Mouse (Mus musculus) lung, embryonic 16.5 days (tissue): ENCODE data around the gene Uba2. TPM values are rescaled to one million over a fixed set of nuclear protein-coding genes. Genes with fewer than 3 reads are reported as not detected.
"Not testable (repeated sequence)": the region's sequence is repeated elsewhere in the genome, so short reads cannot be mapped to it uniquely, and the experiment has no call there.

Experiments
- ATAC-seq: fragments of 200-750 bp; cut with Nextera tagmentation; 2 replicates; pipeline ENCODE4 v1.8.0; 2017; ENCODE audit warnings: low read depth, mild to moderate bottlenecking, moderate library complexity
- H3K27ac ChIP-seq: fragments of 300-500 bp; sonication (generic); 2 replicates; pipeline ENCODE4 v1.5.1; 2014; ENCODE audit warnings: mild to moderate bottlenecking, control low read depth, low read length
- H3K27me3 ChIP-seq: fragments of 300-500 bp; sonication (generic); 2 replicates; pipeline ENCODE4 v1.6.1; 2014; ENCODE audit warnings: low read depth, low read length, mixed read lengths; ENCODE audit not compliant: control insufficient read depth, insufficient read depth
- H3K36me3 ChIP-seq: fragments of 300-500 bp; sonication (generic); 2 replicates; pipeline ENCODE4 v1.6.1; 2014; ENCODE audit warnings: low read length; ENCODE audit not compliant: control insufficient read depth, insufficient read depth
- H3K4me1 ChIP-seq: fragments of 300-500 bp; sonication (generic); replicated peaks from 2 replicates; pipeline ENCODE4 v1.6.1; 2014; ENCODE audit warnings: low read length, mixed read lengths; ENCODE audit not compliant: control insufficient read depth, insufficient read depth
- H3K4me2 ChIP-seq: fragments of 300-500 bp; sonication (generic); 2 replicates; pipeline ENCODE4 v1.6.1; 2014; ENCODE audit warnings: low read depth, low read length, control low read depth
- H3K4me3 ChIP-seq: fragments of 300-500 bp; sonication (generic); 2 replicates; pipeline ENCODE4 v1.5.1; 2014; ENCODE audit warnings: mild to moderate bottlenecking, low read length, control low read depth
- H3K9ac ChIP-seq: fragments of 300-500 bp; sonication (generic); 2 replicates; pipeline ENCODE4 v1.6.1; 2014; ENCODE audit warnings: low read length, control low read depth
- H3K9me3 ChIP-seq: fragments of 300-500 bp; sonication (generic); 2 replicates; pipeline ENCODE4 v1.6.1; 2016; ENCODE audit warnings: low read length; ENCODE audit not compliant: control insufficient read depth
- WGBS: fragments of 180-500 bp; shearing (Covaris S2); extraction: QIAGEN DNeasy Blood & Tissue Kit; methylation state at CpG from one replicate; pipeline ENCODE4 v1.1.7; 2014; 5-methylcytosine and 5-hydroxymethylcytosine counted together
- polyA plus RNA-seq: library from polyadenylated mRNA; unstranded; fragments of >200 nt; fragmentation: Nextera tagmentation; extraction: Ambion mirVana; gene quantifications from 2 replicates; pipeline ENCODE4 v1.2.1, GENCODE M21; 2015

Gene Uba2
- polyA plus RNA-seq, 1 experiment from 2014 or later, result 203 TPM

DNA sequence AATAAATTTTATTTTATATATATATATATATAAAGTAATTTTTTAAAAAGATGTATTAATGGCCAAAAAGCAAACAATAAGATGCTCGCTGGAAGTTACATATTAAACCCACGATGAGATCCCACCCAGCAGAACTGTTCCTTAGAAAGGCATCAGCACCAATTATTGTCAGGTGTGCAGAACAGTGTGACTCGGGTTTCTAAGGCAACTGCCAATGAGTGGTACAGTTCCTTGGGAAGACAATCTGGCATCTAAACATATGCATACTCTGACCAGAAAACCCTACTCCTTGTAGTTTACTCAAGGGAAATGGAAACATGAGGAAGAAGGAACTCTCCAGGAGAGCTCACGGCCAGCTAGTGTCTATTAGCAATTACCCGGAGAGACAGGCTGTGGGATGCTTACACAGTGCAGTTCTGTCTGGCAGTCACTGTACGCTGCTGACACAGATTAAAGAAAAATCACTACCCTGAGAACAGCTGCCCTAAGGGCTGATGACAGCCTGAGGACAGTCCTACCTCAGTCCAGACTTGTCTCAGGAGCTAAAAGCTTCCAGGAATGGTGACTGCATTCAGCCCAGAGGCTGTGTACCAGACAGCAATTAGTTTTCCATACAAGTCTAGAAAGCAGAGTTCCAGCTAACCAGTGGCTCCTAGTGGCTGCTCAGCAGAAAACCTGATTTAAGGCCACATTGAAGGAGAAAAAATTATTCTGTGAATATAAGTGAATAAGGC, 46.2 kb downstream of the Uba2 start:
- 86% methylated on average over 6 of the region's 6 CpGs for WGBS

GRCm38 (mm10) chr7:34120636-34121035, 48.8 kb downstream of the Uba2 start:
- not testable (repeated sequence) for H3K4me1 ChIP-seq, H3K9ac ChIP-seq, H3K9me3 ChIP-seq, H3K4me2 ChIP-seq, H3K4me3 ChIP-seq, ATAC-seq, H3K27me3 ChIP-seq, H3K27ac ChIP-seq
- peaks cover 17% of the 10 kb centered on the region for H3K36me3 ChIP-seq
- 4% methylated on average over 1 of the region's 1 CpGs for WGBS

More for the DNA sequence above, 46.2 kb downstream of the Uba2 start:
- ATAC-seq, result no peak
- H3K4me1 ChIP-seq, result no peaks in the 10 kb centered on the region
- no peak overlapping the region for H3K9ac ChIP-seq
- H3K4me3 ChIP-seq, result no peak overlapping the region
- H3K27ac ChIP-seq, result no peak overlapping the region
- peaks cover 4% of the 10 kb centered on the region; the same call in 1 of the 2 replicates for H3K9me3 ChIP-seq
- H3K4me2 ChIP-seq, result no peak overlapping the region
- H3K27me3 ChIP-seq, result no peaks in the 10 kb centered on the region
- H3K36me3 ChIP-seq, result peaks cover 17% of the 10 kb centered on the region

DNA sequence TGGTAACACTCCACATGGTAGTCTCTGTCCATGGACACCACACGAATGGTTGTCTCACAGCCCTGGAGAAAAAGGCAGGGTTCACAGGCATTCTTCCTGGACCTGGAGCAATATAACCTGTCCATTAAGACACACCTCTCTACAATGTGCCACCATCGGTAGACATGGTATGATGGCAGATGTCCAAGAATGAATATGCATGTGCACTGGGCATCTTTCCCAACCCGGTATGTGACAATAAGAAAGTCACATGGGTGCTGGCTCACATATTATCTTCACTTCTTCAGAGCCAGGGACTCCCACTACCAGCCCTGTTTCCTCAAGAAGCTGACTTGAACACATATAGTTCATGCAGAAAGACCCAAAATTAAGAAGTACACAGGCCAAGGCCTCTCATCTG, 52.8 kb downstream of the Uba2 start:
- Histone ChIP-seq H3K27me3 (no peaks in the 10 kb centered on the region), H3K4me2 (no peak overlapping the region), H3K4me1 (no peaks in the 10 kb centered on the region), H3K27ac (no peak overlapping the region), H3K9me3 (no peaks in the 10 kb centered on the region), H3K4me3 (no peak overlapping the region), H3K9ac (no peak overlapping the region), H3K36me3 (peaks cover 44% of the 10 kb centered on the region)
- ATAC-seq, result no peak
- whole genome bisulfite sequencing, result 85% methylated on average over 3 of the region's 3 CpGs

- Histone ChIP-seq H3K27me3 (no peaks in the 10 kb centered on the region), H3K9me3 (no peaks in the 10 kb centered on the region), H3K9ac (no peak overlapping the region), H3K27ac (no peak overlapping the region), H3K4me1 (no peaks in the 10 kb centered on the region), H3K4me3 (no peak overlapping the region), H3K36me3 (peaks cover 21% of the 10 kb centered on the region), H3K4me2 (no peak overlapping the region)
- no peak for ATAC-seq
- WGBS, result 77% methylated on average over 5 of the region's 5 CpGs
Measured at GRCm38 (mm10) chr7:34109190-34109589, 60.2 kb downstream of the Uba2 start.

DNA sequence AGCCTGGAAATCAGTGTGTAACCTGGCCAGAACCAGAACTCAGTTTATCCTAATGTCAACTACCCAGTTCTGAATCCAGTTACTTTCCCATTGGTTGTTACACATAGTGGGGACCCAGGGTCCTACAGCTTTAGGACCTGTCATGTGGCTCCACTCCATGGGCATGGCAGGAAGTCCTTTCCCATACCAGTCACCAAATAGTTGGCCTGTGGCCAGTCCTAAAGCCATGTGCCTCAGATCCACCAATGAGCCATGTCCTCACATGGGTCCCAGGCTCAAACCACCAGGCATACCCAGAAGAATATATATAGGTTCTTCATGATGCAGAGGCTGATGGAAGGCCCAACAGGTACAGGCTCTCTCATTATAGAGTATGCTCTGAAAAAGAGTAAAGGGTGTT, 68.1 kb downstream of the Uba2 start:
- H3K4me3 ChIP-seq, result no peak overlapping the region
- H3K27me3 ChIP-seq, result no peaks in the 10 kb centered on the region
- no peak for ATAC-seq
- no peak overlapping the region for H3K27ac ChIP-seq
- no peak overlapping the region for H3K9ac ChIP-seq
- no peaks in the 10 kb centered on the region for H3K4me1 ChIP-seq
- H3K36me3 ChIP-seq, result no peaks in the 10 kb centered on the region
- H3K4me2 ChIP-seq, result no peak overlapping the region
- no peaks in the 10 kb centered on the region for H3K9me3 ChIP-seq

GRCm38 (mm10) chr7:34100002-34100401, 69.4 kb downstream of the Uba2 start:
- Histone ChIP-seq H3K27me3 (no peaks in the 10 kb centered on the region), H3K9ac (no peak overlapping the region), H3K27ac (no peak overlapping the region), H3K4me3 (no peak overlapping the region), H3K4me2 (no peak overlapping the region), H3K36me3 (no peaks in the 10 kb centered on the region), H3K9me3 (no peaks in the 10 kb centered on the region), H3K4me1 (no peaks in the 10 kb centered on the region)
- ATAC-seq, result no peak
- WGBS, result 77% methylated on average over 2 of the region's 2 CpGs

- WGBS, result 71% methylated on average over 3 of the region's 3 CpGs
- H3K9ac ChIP-seq, result no peak within 1 kb of the TSS
- no peak for ATAC-seq
- no peaks in the 10 kb centered on the region for H3K9me3 ChIP-seq
- no peak within 1 kb of the TSS for H3K27ac ChIP-seq
- H3K4me3 ChIP-seq, result no peak within 1 kb of the TSS
- H3K4me1 ChIP-seq, result no peaks in the 10 kb centered on the region
- H3K36me3 ChIP-seq, result no peaks in the 10 kb centered on the region
- H3K4me2 ChIP-seq, result no peak within 1 kb of the TSS
- H3K27me3 ChIP-seq, result no peaks in the 10 kb centered on the region
Measured at GRCm38 (mm10) chr7:34094911-34095481, 74.4 kb downstream of the Uba2 start, which contains the start of gene Scgb1b30. Gene Scgb1b30 (plus strand): TSS chr7:34095431.

Other genes with a start within 250 kb of the Uba2 start
- gene Scgb2b26, start 224.6 kb downstream of the Uba2 start, polyA plus RNA-seq, result not detected in 2 replicates
- gene Scgb2b27, start 155.7 kb downstream of the Uba2 start, polyA plus RNA-seq, result not detected in 2 replicates
- gene Scgb1b27, start 148.1 kb downstream of the Uba2 start, polyA plus RNA-seq, result not detected in 2 replicates
- not detected in 2 replicates for gene Scgb1b30, start 74.2 kb downstream of the Uba2 start, polyA plus RNA-seq
- gene Wtip, start 36.3 kb downstream of the Uba2 start, polyA plus RNA-seq, result 6.5 and 7.2 TPM in 2 replicates
- 56.2 and 57.2 TPM in 2 replicates for gene Pdcd2l, start 27.1 kb upstream of the Uba2 start, polyA plus RNA-seq
- gene Gpi1, start 60.7 kb upstream of the Uba2 start, polyA plus RNA-seq, result 252 and 256 TPM in 2 replicates
- not detected in 2 replicates for gene Gm6096, start 81.4 kb upstream of the Uba2 start, polyA plus RNA-seq
- 57.6 and 63.8 TPM in 2 replicates for gene 4931406P16Rik, start 144.0 kb upstream of the Uba2 start, polyA plus RNA-seq
- 88.7 and 92.0 TPM in 2 replicates for gene Lsm14a, start 223.7 kb upstream of the Uba2 start, polyA plus RNA-seq